ENCODE assay signal across 8 mouse cellular contexts in the genomic region with DNA sequence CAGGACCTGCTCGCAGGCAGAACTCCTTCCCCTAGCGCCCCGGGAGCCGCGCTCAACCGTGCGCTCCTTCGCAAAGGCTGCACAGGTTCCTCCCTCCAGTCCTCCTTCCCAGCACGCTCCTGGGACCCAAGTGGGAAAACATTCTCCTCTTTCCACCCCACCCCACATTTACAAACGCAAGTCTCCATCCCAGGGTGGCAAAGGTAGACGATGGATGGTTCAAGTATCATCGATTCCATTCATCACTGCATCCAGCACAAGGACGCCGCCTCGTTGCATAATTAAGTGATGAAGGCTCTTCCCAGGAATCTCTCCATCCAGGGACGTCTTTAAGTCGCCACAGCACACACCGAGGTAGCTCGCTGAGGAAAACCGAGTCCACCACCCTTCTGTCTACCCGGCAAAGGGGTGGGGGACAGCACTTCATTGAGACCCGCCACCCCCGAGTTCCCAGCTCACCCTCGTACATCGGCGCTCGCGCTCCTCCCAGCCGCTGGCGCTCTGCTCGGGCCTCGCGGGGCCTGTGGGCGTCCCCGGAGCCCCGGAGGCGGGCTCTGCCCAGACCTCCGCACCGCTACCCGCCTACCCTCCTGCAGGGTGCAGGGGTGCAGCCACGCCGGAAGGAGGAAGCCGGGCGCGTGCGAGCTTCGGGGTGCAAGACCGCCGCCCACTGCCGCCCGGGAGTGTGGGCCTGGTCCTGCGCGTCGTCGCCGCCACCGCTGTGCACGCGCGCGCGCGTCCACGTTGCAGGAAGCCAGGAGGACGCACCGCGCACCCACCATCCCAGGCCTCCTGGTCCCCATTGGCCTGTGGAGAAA. TPM values are rescaled to one million over a fixed set of nuclear protein-coding genes. Genes with fewer than 3 reads are reported as not detected.
A peak's percentile ranks its signal among the peaks of the same experiment; 100 is the strongest.
DNase-seq lines count a peak whose midpoint lies in the region; ATAC-seq and TF ChIP-seq lines count a peak whose summit lies in the region.

Gene Chst10, minus strand, starts transcription at position 731 of the 818 bp plus-strand sequence.

- CTCF ChIA-PET in Patski (lab: Charles Lee) = no interaction called here

- no peaks in the 10 kb centered on the region for H3K9me3 ChIP-seq in hindbrain, embryonic 13.5 days

- H3K4me3 ChIP-seq in hindbrain, embryonic 13.5 days = peak within 1 kb of the TSS; percentile 79

- POLR2A ChIA-PET in Patski (lab: Charles Lee) = no interaction called here

- under 1% methylated on average over 64 of the region's 67 CpGs for WGBS in hindbrain, embryonic 13.5 days

- in situ Hi-C loops in Patski (cut with MboI; ENCODE audit: low pct_unique_long_range_greater_than_20kb) = no loop called here

- peak within 1 kb of the TSS; percentile 90 for H3K9ac ChIP-seq in hindbrain, embryonic 13.5 days

- DNase-seq in Patski (ENCODE audit: low read depth, low spot score) = no peak
- peak; percentile 90 to 94 for DNase-seq in cerebellum, postnatal 25 days
- DNase-seq in frontal cortex, postnatal 25 days (ENCODE audit: low spot score in 2 of 2) = peak; percentile 67 to 71
- peak; percentile 71 to 74 for DNase-seq in layer of hippocampus, postnatal 25 days (ENCODE audit: extremely low spot score in 1 of 2, low spot score in 1 of 2)
- peak; percentile 63 for DNase-seq in lung, postnatal 10 days
- peak; percentile 37 for DNase-seq in retina, adult 2 months (ENCODE audit: low read depth, low spot score)
- peak; percentile 94 for DNase-seq in thymus, postnatal 25 days

- ATAC-seq in Patski = peak; percentile 71
- peak; percentile 89 for ATAC-seq in hindbrain, embryonic 13.5 days (ENCODE audit: low FRiP score)

- H3K27me3 ChIP-seq in Patski = peaks cover under 1% of the 10 kb centered on the region
- H3K27me3 ChIP-seq in hindbrain, embryonic 13.5 days = 0 out of 2 replicates have a peak, but pooled peaks cover 4% of the 10 kb centered on the region

- peak within 1 kb of the TSS; percentile 63 for H3K4me2 ChIP-seq in hindbrain, embryonic 13.5 days

- peak within 1 kb of the TSS; percentile 94 for H3K27ac ChIP-seq in hindbrain, embryonic 13.5 days

- no peak for TF ChIP-seq CTCF in Patski (IDR thresholded peaks at IDR 0.05)

- peaks cover 8% of the 10 kb centered on the region; the same call in 1 of the 2 replicates for H3K36me3 ChIP-seq in hindbrain, embryonic 13.5 days

- peaks cover 49% of the 10 kb centered on the region for H3K4me1 ChIP-seq in hindbrain, embryonic 13.5 days (replicated peaks)

RNA-seq across cellular contexts. Expression of gene Chst10, which starts in this region (rescaled TPM):
- 7.7 TPM for polyA plus RNA-seq in Patski (2021)
- 48.7 and 51.8 TPM in 2 replicates for polyA plus RNA-seq in hindbrain, embryonic 13.5 days (2015; fragmentation: Nextera tagmentation; extraction: Ambion mirVana)
- 10 to 100 TPM; 53.7 to 55.4 TPM for total RNA-seq in layer of hippocampus, postnatal 25 days (2021)
